Mouse (Mus musculus): ENCODE measurements around the gene Tmsb4x.

The Tmsb4x gene

GRCm38 (mm10) chrX:167182411-167182810, 26.7 kb downstream of the Tmsb4x start:
- no peak for DNase-seq (ENCODE audit: low read depth, low spot score)

GRCm38 (mm10) chrX:167179961-167180642, 29.0 kb downstream of the Tmsb4x start:
- DNase-seq (ENCODE audit: low read depth, low spot score): peak; percentile 75

GRCm38 (mm10) chrX:167179549-167179948, 29.6 kb downstream of the Tmsb4x start:
- no peak for DNase-seq (ENCODE audit: low read depth, low spot score)

GRCm38 (mm10) chrX:167175319-167175718, 33.8 kb downstream of the Tmsb4x start:
- peak; percentile 59 for DNase-seq (ENCODE audit: low read depth, low spot score)

- no peak for DNase-seq (ENCODE audit: low read depth, low spot score)
These were observed 34.8 kb downstream of the Tmsb4x start for GRCm38 (mm10) chrX:167174311-167174710.

GRCm38 (mm10) chrX:167172256-167172655, 36.9 kb downstream of the Tmsb4x start:
- no peak for DNase-seq (ENCODE audit: low read depth, low spot score)

GRCm38 (mm10) chrX:167171281-167171680, 37.8 kb downstream of the Tmsb4x start:
- no peak for DNase-seq (ENCODE audit: low read depth, low spot score)

GRCm38 (mm10) chrX:167167282-167167681, 41.8 kb downstream of the Tmsb4x start:
- DNase-seq (ENCODE audit: low read depth, low spot score): no peak

GRCm38 (mm10) chrX:167166051-167166450, 43.1 kb downstream of the Tmsb4x start:
- DNase-seq (ENCODE audit: low read depth, low spot score): no peak

- DNase-seq (ENCODE audit: low read depth, low spot score): no peak
These were observed 51.4 kb downstream of the Tmsb4x start for GRCm38 (mm10) chrX:167157691-167158090.
